Mouse (Mus musculus) spleen, adult 2 months (tissue): ENCODE data around the gene Gab2.

ENCODE experiments used
- CTCF ChIP-seq: fragments of 200-500 bp; IDR thresholded peaks from 2 replicates; pipeline ENCODE4 v1.5.1; 2011; ENCODE audit warnings: mild to moderate bottlenecking, inconsistent platforms; ENCODE audit not compliant: insufficient read depth, insufficient read length, insufficient replicate concordance; ENCODE audit errors: extremely low read depth
- POLR2A ChIP-seq: fragments of 200-500 bp; IDR thresholded peaks from 2 replicates; pipeline ENCODE4 v1.6.1; 2011; ENCODE audit warnings: low read depth, low read length, inconsistent platforms

GRCm38 (mm10) chr7:97074974-97075373 is 6.4 kb upstream of the Gab2 start:
- TF ChIP-seq CTCF, result no peak
- no peak for TF ChIP-seq POLR2A
